Mouse (Mus musculus) ES-E14 (cell line): ENCODE measurements around the gene Egfr.

Experiments
- CHD2 ChIP-seq: IDR thresholded peaks from 2 replicates; pipeline ENCODE4 v1.6.1; 2014; ENCODE audit warnings: mild to moderate bottlenecking, low read depth, low read length, inconsistent platforms
- HCFC1 ChIP-seq: IDR thresholded peaks from 2 replicates; pipeline ENCODE4 v1.6.1; 2012; ENCODE audit warnings: low read length, inconsistent platforms, borderline replicate concordance; ENCODE audit not compliant: insufficient read depth
- MAFK ChIP-seq: IDR thresholded peaks from 2 replicates; pipeline ENCODE4 v1.6.1; 2014; ENCODE audit warnings: mild to moderate bottlenecking, low read depth, low read length, inconsistent platforms; ENCODE audit not compliant: insufficient read depth
- ZC3H11A ChIP-seq: IDR thresholded peaks from 2 replicates; pipeline ENCODE4 v1.6.1; 2012; ENCODE audit warnings: low read depth, mild to moderate bottlenecking, inconsistent platforms, low read length, borderline replicate concordance
- ZNF384 ChIP-seq: IDR thresholded peaks from 2 replicates; pipeline ENCODE4 v1.6.1; 2012; ENCODE audit warnings: low read depth, low read length, inconsistent platforms

- TF ChIP-seq ZNF384 = no peak
- TF ChIP-seq MAFK = no peak
- no peak for TF ChIP-seq ZC3H11A
- no peak for TF ChIP-seq CHD2
- no peak for TF ChIP-seq HCFC1
Measured at GRCm38 (mm10) chr11:16752007-16752348, at the start of gene Egfr.
